Mouse (Mus musculus) small intestine, adult 2 months (tissue): ENCODE results near the gene H3f3a.

ENCODE experiments used
- CTCF ChIP-seq: fragments of 200-500 bp; IDR thresholded peaks from 2 replicates; pipeline ENCODE4 v1.5.1; 2012; ENCODE audit warnings: low read depth, mild to moderate bottlenecking, control low read depth, inconsistent platforms, low read length, moderate library complexity, mixed read lengths; ENCODE audit not compliant: insufficient replicate concordance, insufficient read length; ENCODE audit errors: extremely low read depth
- POLR2A ChIP-seq: fragments of 200-500 bp; IDR thresholded peaks from 2 replicates; pipeline ENCODE4 v1.6.1; 2012; ENCODE audit warnings: low read depth, mild to moderate bottlenecking, control low read depth, inconsistent platforms, low read length, moderate library complexity

- no peak for TF ChIP-seq CTCF
- TF ChIP-seq POLR2A, result no peak; the same call in none of the 2 replicates
Measured at GRCm38 (mm10) chr1:180813885-180814740, at the start of gene H3f3a.
